Mouse (Mus musculus) hindbrain, embryonic 14.5 days (tissue): Measurements from ENCODE around the gene Prdx5. TPM values are rescaled to one million over a fixed set of nuclear protein-coding genes. Genes with fewer than 3 reads are reported as not detected.

Experiments
- ATAC-seq: fragments of 200-750 bp; cut with Nextera tagmentation; 2 replicates; pipeline ENCODE4 v1.8.0; 2017; ENCODE audit warnings: moderate number of reproducible peaks, mild to moderate bottlenecking, moderate TSS enrichment, moderate library complexity; ENCODE audit not compliant: low FRiP score
- DNase-seq: peaks from one replicate; pipeline ENCODE4 v3.0.0-alpha.2; 2015; ENCODE audit warnings: low spot score
- H3K27ac ChIP-seq: fragments of 300-500 bp; sonication (generic); 2 replicates; pipeline ENCODE4 v1.5.1; 2014; ENCODE audit warnings: mild to moderate bottlenecking, moderate library complexity
- H3K27me3 ChIP-seq: fragments of 300-500 bp; sonication (generic); 2 replicates; pipeline ENCODE4 v1.6.1; 2014; ENCODE audit warnings: mild to moderate bottlenecking, low read length, mixed read lengths; ENCODE audit not compliant: control insufficient read depth, insufficient read depth
- H3K36me3 ChIP-seq: fragments of 300-500 bp; sonication (generic); replicated peaks from 2 replicates; pipeline ENCODE4 v1.6.1; 2014; ENCODE audit not compliant: control insufficient read depth, insufficient read depth
- H3K4me1 ChIP-seq: fragments of 300-500 bp; sonication (generic); replicated peaks from 2 replicates; pipeline ENCODE4 v1.6.1; 2014; ENCODE audit warnings: antibody characterized with exemption, low read length, mixed read lengths; ENCODE audit not compliant: control insufficient read depth, insufficient read depth
- H3K4me2 ChIP-seq: fragments of 300-500 bp; sonication (generic); replicated peaks from 2 replicates; pipeline ENCODE4 v1.6.1; 2014; ENCODE audit warnings: mild to moderate bottlenecking, moderate library complexity
- H3K4me3 ChIP-seq: fragments of 300-500 bp; sonication (generic); replicated peaks from 2 replicates; pipeline ENCODE4 v1.5.1; 2014; ENCODE audit warnings: mild to moderate bottlenecking, low read length
- H3K9ac ChIP-seq: fragments of 300-500 bp; sonication (generic); 2 replicates; pipeline ENCODE4 v1.6.1; 2014
- H3K9me3 ChIP-seq: fragments of 300-500 bp; sonication (generic); 2 replicates; pipeline ENCODE4 v1.6.1; 2016; ENCODE audit warnings: low read length; ENCODE audit not compliant: control insufficient read depth
- WGBS: fragments of 180-500 bp; shearing (Covaris S2); extraction: QIAGEN DNeasy Blood & Tissue Kit; methylation state at CpG from one replicate; pipeline ENCODE4 v1.1.7; 2014; 5-methylcytosine and 5-hydroxymethylcytosine counted together
- polyA plus RNA-seq: library from polyadenylated mRNA; unstranded; fragments of >200 nt; fragmentation: Nextera tagmentation; extraction: Ambion mirVana; gene quantifications from 2 replicates; pipeline ENCODE4 v1.2.1, GENCODE M21; 2014

The Prdx5 gene
- polyA plus RNA-seq, 1 experiment from 2014 or later: 291 TPM

DNA sequence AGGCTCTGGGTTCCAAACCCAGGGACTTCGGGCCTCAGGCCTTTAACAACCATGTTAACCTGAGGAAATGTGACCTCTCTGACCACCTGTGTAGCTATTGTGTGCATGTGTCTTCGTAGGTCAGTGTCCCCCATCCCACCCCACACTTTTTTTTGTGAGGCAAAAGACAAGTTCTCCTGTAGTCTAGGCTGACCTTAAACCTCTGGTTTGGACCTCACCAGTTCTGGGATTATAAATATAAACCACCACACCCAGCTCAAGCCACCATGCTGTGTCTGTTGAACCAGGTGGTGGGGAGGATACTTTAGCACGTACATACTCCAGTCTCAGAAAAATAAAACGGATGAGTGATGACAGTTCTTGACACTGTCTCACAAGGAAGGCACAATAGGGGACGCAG lies 40.0 kb upstream of the Prdx5 start:
- Histone ChIP-seq H3K4me2 (peak overlapping the region; percentile 93), H3K9ac (peak overlapping the region; percentile 63), H3K9me3 (no peaks in the 10 kb centered on the region), H3K27ac (peak overlapping the region; percentile 90; the same call in 1 of the 2 replicates), H3K36me3 (peaks cover 16% of the 10 kb centered on the region), H3K4me1 (peaks cover 19% of the 10 kb centered on the region), H3K27me3 (no peaks in the 10 kb centered on the region), H3K4me3 (peak overlapping the region; percentile 47)
- ATAC-seq (no peak), DNase-seq (no peak)
- WGBS: 43% methylated on average over 5 of the region's 5 CpGs

DNA sequence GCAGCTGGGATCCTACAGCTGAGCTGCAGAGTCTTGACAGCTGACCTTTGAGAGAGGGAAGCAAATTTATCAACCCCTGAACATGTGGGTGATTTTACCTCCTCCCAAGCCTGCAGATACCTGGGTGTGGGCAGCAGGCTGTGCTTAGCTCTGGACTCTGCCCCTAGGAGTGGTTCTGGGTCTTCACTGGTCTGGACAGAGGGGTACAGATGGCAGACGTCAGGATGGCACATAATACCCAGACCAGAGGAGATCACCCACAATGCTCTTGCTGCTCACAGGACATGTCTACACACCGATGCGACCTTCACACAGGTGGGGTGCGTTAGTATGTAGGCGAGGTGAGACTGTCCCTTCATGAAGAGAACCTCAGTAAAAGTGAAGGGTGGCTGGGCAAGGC lies 39.6 kb upstream of the Prdx5 start:
- peak overlapping the region; percentile 63; the same call in 1 of the 2 replicates for H3K9ac ChIP-seq
- no peaks in the 10 kb centered on the region for H3K27me3 ChIP-seq
- peaks cover 19% of the 10 kb centered on the region for H3K4me1 ChIP-seq
- DNase-seq (no peak), ATAC-seq (no peak)
- no peak overlapping the region for H3K4me3 ChIP-seq
- H3K4me2 ChIP-seq: peak overlapping the region; percentile 93
- peaks cover 17% of the 10 kb centered on the region for H3K36me3 ChIP-seq
- no peak overlapping the region for H3K27ac ChIP-seq
- H3K9me3 ChIP-seq: no peaks in the 10 kb centered on the region
- 88% methylated on average over 5 of the region's 5 CpGs for WGBS

DNA sequence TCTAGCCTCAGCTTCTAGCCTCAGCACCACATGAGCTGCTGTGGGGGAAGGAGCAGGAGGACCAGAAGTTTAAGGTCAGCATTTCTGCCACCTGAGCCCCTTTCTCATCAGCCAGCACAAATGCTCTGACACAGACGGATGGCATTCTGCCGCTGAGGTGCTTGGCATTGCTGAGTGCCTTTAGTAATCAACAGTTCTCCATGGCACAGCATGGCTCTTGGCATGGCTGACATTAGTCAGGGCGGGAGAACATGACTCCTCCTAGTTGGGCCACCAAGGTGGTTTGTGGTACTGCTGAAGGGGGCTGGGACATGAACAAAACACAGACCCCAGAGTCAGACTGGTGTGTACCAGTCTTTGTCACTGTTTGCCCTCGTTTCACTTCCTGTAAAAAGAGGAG lies 38.3 kb upstream of the Prdx5 start:
- DNase-seq: no peak
- H3K4me3 ChIP-seq: no peak overlapping the region
- H3K36me3 ChIP-seq: peaks cover 18% of the 10 kb centered on the region
- H3K9ac ChIP-seq: no peak overlapping the region
- no peak overlapping the region for H3K4me2 ChIP-seq
- 65% methylated on average over 4 of the region's 4 CpGs for WGBS
- ATAC-seq: no peak
- H3K4me1 ChIP-seq: peaks cover 20% of the 10 kb centered on the region
- no peaks in the 10 kb centered on the region for H3K9me3 ChIP-seq
- H3K27me3 ChIP-seq: no peaks in the 10 kb centered on the region
- H3K27ac ChIP-seq: no peak overlapping the region

DNA sequence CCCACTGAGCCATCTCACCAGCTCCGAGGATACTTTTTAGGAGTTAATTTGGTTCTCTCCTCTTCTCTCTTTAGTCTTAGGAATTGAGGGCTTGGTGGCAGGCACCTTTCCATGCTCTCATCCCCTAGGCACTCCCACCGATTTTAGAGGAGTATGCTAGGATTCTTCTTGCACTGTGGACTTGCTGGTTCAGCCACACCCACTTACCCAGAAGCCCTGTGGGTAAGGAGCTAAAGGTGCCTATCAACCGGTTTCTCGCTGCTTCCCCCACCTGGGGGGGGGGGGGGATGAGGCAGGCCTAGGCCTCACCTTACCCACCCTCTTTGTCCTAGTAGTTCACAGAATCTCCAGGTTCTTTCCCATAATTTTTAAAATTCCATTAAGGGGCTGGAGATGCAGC lies 37.8 kb upstream of the Prdx5 start:
- no peak overlapping the region for H3K27ac ChIP-seq
- ATAC-seq: no peak
- no peaks in the 10 kb centered on the region for H3K27me3 ChIP-seq
- DNase-seq: no peak
- WGBS: 56% methylated on average over 4 of the region's 4 CpGs
- no peak overlapping the region for H3K4me3 ChIP-seq
- H3K9ac ChIP-seq: no peak overlapping the region
- no peaks in the 10 kb centered on the region for H3K9me3 ChIP-seq
- H3K4me2 ChIP-seq: no peak overlapping the region
- H3K4me1 ChIP-seq: peaks cover 22% of the 10 kb centered on the region
- peaks cover 18% of the 10 kb centered on the region for H3K36me3 ChIP-seq

DNA sequence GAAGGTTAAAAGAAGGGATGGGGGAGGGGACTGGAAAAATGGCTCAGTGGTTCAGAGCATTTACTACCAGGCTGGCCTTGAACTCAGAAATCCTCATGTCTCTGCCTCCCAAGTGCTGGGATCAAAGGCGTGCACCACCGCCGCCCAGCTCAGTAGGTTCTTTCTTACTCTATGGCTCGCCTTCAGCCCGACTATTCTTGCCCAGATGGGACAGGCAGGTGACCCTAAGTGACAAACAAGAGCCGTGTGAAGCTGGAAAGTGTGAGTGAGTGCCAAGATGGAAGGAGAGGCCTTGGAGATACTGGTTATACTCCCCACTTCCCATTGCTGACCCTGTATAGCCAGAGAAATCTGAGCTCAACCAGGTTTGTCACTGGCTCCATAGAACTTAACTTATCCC lies 33.8 kb upstream of the Prdx5 start:
- Histone ChIP-seq H3K9ac (no peak overlapping the region), H3K4me3 (no peak overlapping the region), H3K9me3 (no peaks in the 10 kb centered on the region), H3K4me1 (peaks cover 31% of the 10 kb centered on the region), H3K4me2 (no peak overlapping the region), H3K36me3 (peaks cover 21% of the 10 kb centered on the region), H3K27me3 (no peaks in the 10 kb centered on the region), H3K27ac (no peak overlapping the region)
- 93% methylated on average over 6 of the region's 6 CpGs for WGBS
- no peak for DNase-seq
- ATAC-seq: no peak

DNA sequence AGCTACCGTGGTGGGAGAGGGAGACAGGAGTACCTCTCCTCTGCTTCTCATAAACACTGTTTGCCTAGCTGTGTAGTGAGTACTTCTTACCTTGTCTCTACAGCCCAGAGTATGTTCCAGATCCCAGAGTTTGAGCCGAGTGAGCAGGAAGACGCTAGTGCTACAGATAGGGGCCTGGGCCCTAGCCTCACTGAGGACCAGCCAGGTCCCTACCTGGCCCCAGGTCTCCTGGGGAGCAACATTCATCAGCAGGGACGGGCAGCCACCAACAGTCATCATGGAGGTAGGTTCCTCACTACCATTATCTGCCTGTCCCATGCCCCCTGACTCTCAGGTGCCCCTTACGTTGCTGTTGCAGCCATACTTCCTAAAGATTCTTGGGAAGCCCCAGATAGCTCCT lies 32.9 kb upstream of the Prdx5 start:
- peak overlapping the region; percentile 90 for H3K27ac ChIP-seq
- DNase-seq (no peak), ATAC-seq (no peak)
- peaks cover 25% of the 10 kb centered on the region for H3K36me3 ChIP-seq
- peak overlapping the region; percentile 58 for H3K4me3 ChIP-seq
- H3K27me3 ChIP-seq: no peaks in the 10 kb centered on the region
- H3K9me3 ChIP-seq: no peaks in the 10 kb centered on the region
- peaks cover 32% of the 10 kb centered on the region for H3K4me1 ChIP-seq
- WGBS: 24% methylated on average over 5 of the region's 5 CpGs
- H3K9ac ChIP-seq: peak overlapping the region; percentile 83
- peak overlapping the region; percentile 100 for H3K4me2 ChIP-seq

DNA sequence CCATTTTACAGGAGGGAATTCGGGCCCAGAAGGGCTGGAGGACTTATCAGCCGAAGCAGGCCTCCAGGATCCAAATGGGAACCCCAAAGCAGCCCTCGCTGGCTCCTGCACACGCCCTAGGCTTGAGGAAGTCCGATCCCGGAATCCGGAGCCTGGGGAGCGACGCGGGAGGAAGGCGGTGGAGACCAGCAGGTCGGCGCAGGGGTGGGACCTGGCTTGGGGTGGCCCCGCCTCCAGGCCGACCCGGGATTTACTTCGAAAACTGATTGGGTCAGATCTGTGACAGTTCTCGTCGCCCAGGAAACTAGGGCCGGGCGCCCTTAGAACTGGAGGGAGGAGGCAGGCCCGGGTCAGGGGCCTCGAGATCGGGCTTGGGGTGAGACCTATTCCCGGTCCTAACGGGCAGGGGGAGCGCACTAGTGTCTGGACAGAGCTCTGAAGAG lies 32.4 kb upstream of the Prdx5 start, which contains the start of gene Gpr137:
Gpr137 (minus strand) TSS at position 232 of the 443 bp plus-strand sequence.
- WGBS: under 1% methylated on average over 27 of the region's 27 CpGs
- peak within 1 kb of the TSS; percentile 58 for H3K4me3 ChIP-seq
- peak; percentile 80 for ATAC-seq
- H3K9ac ChIP-seq: peak within 1 kb of the TSS; percentile 83
- H3K4me1 ChIP-seq: peaks cover 32% of the 10 kb centered on the region
- H3K4me2 ChIP-seq: peak within 1 kb of the TSS; percentile 100
- H3K36me3 ChIP-seq: peaks cover 25% of the 10 kb centered on the region
- peak; percentile 82 for DNase-seq
- H3K27me3 ChIP-seq: no peaks in the 10 kb centered on the region
- no peaks in the 10 kb centered on the region for H3K9me3 ChIP-seq
- H3K27ac ChIP-seq: peak within 1 kb of the TSS; percentile 90

DNA sequence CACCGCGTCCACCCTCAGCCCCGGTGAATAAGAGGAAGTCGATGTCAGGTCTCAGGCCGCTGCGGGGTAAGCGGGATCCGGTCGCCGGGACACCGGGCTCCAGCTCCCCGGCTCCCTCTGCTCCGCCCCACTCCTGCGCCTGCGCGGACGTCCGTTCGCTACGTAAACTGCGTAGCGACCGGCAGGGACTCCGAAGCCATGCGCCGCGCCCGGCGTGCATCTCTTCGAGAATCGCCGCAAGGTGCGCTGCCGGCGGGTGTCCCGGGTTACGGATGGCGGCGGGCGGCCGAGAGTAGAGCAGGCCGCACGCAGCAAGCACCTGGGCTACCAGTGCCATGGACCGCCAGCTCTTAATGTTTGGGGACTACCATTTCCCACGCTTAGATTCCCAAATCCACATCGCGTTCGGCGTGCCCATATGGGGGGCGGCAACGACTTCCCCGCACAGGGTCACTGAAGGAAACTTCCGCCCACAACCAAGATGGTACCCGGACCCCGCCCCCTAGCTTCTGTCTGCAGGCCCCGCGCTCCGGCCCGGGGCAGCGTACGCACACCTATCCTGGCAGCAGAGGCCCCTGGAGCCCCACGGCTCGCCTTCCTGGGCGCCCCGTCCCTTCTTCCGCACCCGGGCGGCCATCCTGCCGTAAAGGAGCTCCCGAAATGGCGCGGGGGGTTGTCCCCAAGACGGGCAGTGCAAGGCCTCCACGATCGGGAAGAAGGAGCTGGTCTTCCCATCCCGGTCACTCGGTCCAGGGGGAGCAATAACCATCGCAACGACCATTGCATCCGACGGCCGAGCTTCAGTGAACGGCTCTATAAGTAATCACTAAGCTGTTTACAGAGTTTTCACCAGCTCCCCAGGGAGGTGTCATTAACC lies 31.7 kb upstream of the Prdx5 start, which contains the start of gene Bad:
Bad (plus strand) TSS at position 490 of the 877 bp plus-strand sequence.
- under 1% methylated on average over 83 of the region's 83 CpGs for WGBS

More for the DNA sequence above, 31.7 kb upstream of the Prdx5 start, which contains the start of gene Bad:
- Histone ChIP-seq H3K4me2 (peak within 1 kb of the TSS; percentile 100), H3K27ac (peak within 1 kb of the TSS; percentile 90), H3K36me3 (peaks cover 21% of the 10 kb centered on the region), H3K9me3 (no peaks in the 10 kb centered on the region), H3K4me3 (peak within 1 kb of the TSS; percentile 58), H3K9ac (peak within 1 kb of the TSS; percentile 83), H3K4me1 (peaks cover 32% of the 10 kb centered on the region), H3K27me3 (no peaks in the 10 kb centered on the region)
- DNase-seq: peak; percentile 99
- peak; percentile 82 for ATAC-seq
